Mouse (Mus musculus) neural tube, embryonic 14.5 days (tissue): ENCODE results near the gene Traf2. TPM values are rescaled to one million over a fixed set of nuclear protein-coding genes. Genes with fewer than 3 reads are reported as not detected.

Experiments used
- ATAC-seq: fragments of 200-750 bp; cut with Nextera tagmentation; 2 replicates; pipeline ENCODE4 v1.8.0; 2017; ENCODE audit warnings: low read depth, mild to moderate bottlenecking, moderate TSS enrichment, moderate library complexity
- H3K27ac ChIP-seq: fragments of 300-500 bp; sonication (generic); 2 replicates; pipeline ENCODE4 v1.5.1; 2014; ENCODE audit warnings: low read depth, mild to moderate bottlenecking, control low read depth, low read length, moderate library complexity, mixed read lengths
- H3K27me3 ChIP-seq: fragments of 300-500 bp; sonication (generic); 2 replicates; pipeline ENCODE4 v1.6.1; 2014; ENCODE audit warnings: low read length; ENCODE audit not compliant: control insufficient read depth, insufficient read depth
- H3K36me3 ChIP-seq: fragments of 300-500 bp; sonication (generic); 2 replicates; pipeline ENCODE4 v1.6.1; 2014; ENCODE audit warnings: low read length, mixed read lengths; ENCODE audit not compliant: control insufficient read depth, insufficient read depth
- H3K4me1 ChIP-seq: fragments of 300-500 bp; sonication (generic); 2 replicates; pipeline ENCODE4 v1.6.1; 2014; ENCODE audit warnings: low read length; ENCODE audit not compliant: control insufficient read depth, insufficient read depth
- H3K4me2 ChIP-seq: fragments of 300-500 bp; sonication (generic); 2 replicates; pipeline ENCODE4 v1.6.1; 2014; ENCODE audit warnings: mild to moderate bottlenecking, low read depth, low read length, control low read depth
- H3K4me3 ChIP-seq: fragments of 300-500 bp; sonication (generic); 2 replicates; pipeline ENCODE4 v1.5.1; 2014; ENCODE audit warnings: low read depth, low read length, control low read depth, mixed read lengths
- H3K9ac ChIP-seq: fragments of 300-500 bp; sonication (generic); replicated peaks from 2 replicates; pipeline ENCODE4 v1.6.1; 2014; ENCODE audit warnings: low read depth, mild to moderate bottlenecking, control low read depth, low read length, mixed read lengths
- H3K9me3 ChIP-seq: fragments of 300-500 bp; sonication (generic); 2 replicates; pipeline ENCODE4 v1.6.1; 2016; ENCODE audit warnings: low read length; ENCODE audit not compliant: control insufficient read depth
- WGBS: fragments of 180-500 bp; shearing (Covaris S2); extraction: QIAGEN DNeasy Blood & Tissue Kit; methylation state at CpG from one replicate; pipeline ENCODE4 v1.1.7; 2014; 5-methylcytosine and 5-hydroxymethylcytosine counted together
- polyA plus RNA-seq: library from polyadenylated mRNA; unstranded; fragments of >200 nt; fragmentation: Nextera tagmentation; extraction: Ambion mirVana; gene quantifications from 2 replicates; pipeline ENCODE4 v1.2.1, GENCODE M21; 2014

The Traf2 gene
- polyA plus RNA-seq, 1 experiment from 2014 or later = 12.6 TPM

DNA sequence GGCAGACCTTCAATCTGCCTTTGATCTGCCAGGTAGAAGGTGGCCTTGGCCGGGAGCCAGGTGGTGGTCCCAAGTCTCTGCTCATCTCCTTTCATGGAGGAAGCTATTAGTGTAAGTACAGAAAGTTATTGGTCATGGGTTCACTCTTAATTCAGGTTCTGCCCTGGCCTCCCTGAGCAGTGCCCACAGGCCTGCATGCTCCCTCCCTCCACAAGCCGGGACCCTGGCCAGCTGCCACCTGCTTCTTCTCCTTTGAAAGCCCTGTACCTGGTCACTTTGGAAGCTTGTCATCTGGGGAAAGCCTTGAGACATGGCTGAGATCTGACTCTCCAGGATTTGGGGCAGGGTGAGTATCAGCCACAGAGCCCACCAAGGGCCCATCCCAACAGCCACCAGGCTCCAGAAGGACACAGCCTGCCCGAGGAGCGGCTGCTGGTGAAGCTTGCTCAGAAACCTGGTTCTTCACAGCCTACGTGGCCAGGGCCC lies 53.2 kb downstream of the Traf2 start, which contains the start of gene Lcn12:
Gene Lcn12 (minus strand): TSS at position 436 of the 486 bp plus-strand sequence.
- H3K4me1 ChIP-seq = no peaks in the 10 kb centered on the region
- 87% methylated on average over 5 of the region's 5 CpGs for WGBS
- H3K27ac ChIP-seq = no peak within 1 kb of the TSS
- no peaks in the 10 kb centered on the region for H3K36me3 ChIP-seq
- no peak for ATAC-seq
- H3K4me2 ChIP-seq = no peak within 1 kb of the TSS
- no peaks in the 10 kb centered on the region for H3K27me3 ChIP-seq
- no peak within 1 kb of the TSS for H3K9ac ChIP-seq
- no peak within 1 kb of the TSS for H3K4me3 ChIP-seq
- no peaks in the 10 kb centered on the region for H3K9me3 ChIP-seq

DNA sequence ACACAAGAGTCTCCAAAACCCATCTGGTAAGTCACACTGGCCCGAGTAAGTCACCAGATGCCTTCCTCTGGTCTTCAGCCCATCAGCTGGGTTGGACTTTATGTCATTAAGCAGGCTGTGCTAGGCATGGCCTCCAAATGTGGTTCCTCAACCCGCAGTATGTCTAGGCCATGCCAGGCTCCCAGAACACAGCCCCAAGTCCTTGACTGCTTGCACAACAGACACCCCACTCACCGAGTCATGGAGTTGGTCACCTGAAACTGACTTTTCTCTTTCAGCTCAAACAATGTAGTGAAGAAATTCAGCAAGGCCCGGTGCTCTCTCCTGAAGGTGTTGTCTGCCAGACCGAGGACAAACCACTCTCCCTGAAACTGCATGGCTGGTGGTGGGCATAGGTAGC lies 53.8 kb downstream of the Traf2 start:
- no peaks in the 10 kb centered on the region for H3K27me3 ChIP-seq
- no peak overlapping the region for H3K4me3 ChIP-seq
- no peak overlapping the region for H3K9ac ChIP-seq
- no peak for ATAC-seq
- H3K4me1 ChIP-seq = no peaks in the 10 kb centered on the region
- no peaks in the 10 kb centered on the region for H3K36me3 ChIP-seq
- no peaks in the 10 kb centered on the region for H3K9me3 ChIP-seq
- no peak overlapping the region for H3K27ac ChIP-seq
- H3K4me2 ChIP-seq = no peak overlapping the region
- WGBS = 87% methylated on average over 5 of the region's 5 CpGs

DNA sequence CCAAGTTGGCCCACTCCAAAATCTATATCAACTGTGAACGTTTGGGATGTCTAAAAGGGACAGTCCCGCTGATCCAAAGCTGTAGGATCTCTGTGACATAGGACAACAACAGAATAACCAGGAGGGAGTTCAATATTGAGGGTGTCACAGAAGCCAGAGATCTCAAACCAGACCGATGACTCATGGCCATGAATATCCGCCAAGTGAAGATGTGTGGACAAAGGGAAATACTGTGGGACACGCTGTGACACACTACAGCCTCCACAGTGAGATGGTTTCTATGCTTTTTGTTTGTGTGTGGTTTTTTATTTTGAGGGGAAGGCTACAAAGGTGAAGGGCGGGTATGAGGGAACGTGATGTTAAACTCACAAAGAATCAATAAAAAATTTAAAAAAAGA lies 58.1 kb downstream of the Traf2 start:
- H3K4me2 ChIP-seq = no peak overlapping the region
- no peak overlapping the region for H3K9ac ChIP-seq
- no peaks in the 10 kb centered on the region for H3K9me3 ChIP-seq
- 83% methylated on average over 7 of the region's 7 CpGs for WGBS
- no peak overlapping the region for H3K27ac ChIP-seq
- H3K36me3 ChIP-seq = no peaks in the 10 kb centered on the region
- no peaks in the 10 kb centered on the region for H3K27me3 ChIP-seq
- H3K4me3 ChIP-seq = no peak overlapping the region
- H3K4me1 ChIP-seq = no peaks in the 10 kb centered on the region
- ATAC-seq = no peak

GRCm38 (mm10) chr2:25487965-25488670 lies 58.6 kb downstream of the Traf2 start:
- H3K4me1 ChIP-seq = no peaks in the 10 kb centered on the region
- H3K9ac ChIP-seq = no peak overlapping the region
- H3K36me3 ChIP-seq = no peaks in the 10 kb centered on the region
- H3K27me3 ChIP-seq = no peaks in the 10 kb centered on the region
- no peak overlapping the region for H3K4me2 ChIP-seq
- 72% methylated on average over 6 of the region's 6 CpGs for WGBS
- no peak overlapping the region for H3K4me3 ChIP-seq
- no peak overlapping the region for H3K27ac ChIP-seq
- ATAC-seq = no peak
- no peaks in the 10 kb centered on the region for H3K9me3 ChIP-seq

GRCm38 (mm10) chr2:25484901-25485647 lies 61.7 kb downstream of the Traf2 start:
- Histone ChIP-seq H3K4me2 (no peak overlapping the region), H3K4me3 (no peak overlapping the region), H3K36me3 (no peaks in the 10 kb centered on the region), H3K27me3 (no peaks in the 10 kb centered on the region), H3K9ac (no peak overlapping the region), H3K9me3 (no peaks in the 10 kb centered on the region), H3K27ac (no peak overlapping the region), H3K4me1 (no peaks in the 10 kb centered on the region)
- 70% methylated on average over 11 of the region's 11 CpGs for WGBS
- no peak for ATAC-seq

- no peak overlapping the region for H3K4me2 ChIP-seq
- no peaks in the 10 kb centered on the region for H3K4me1 ChIP-seq
- H3K9ac ChIP-seq = no peak overlapping the region
- 31% methylated on average over 7 of the region's 7 CpGs for WGBS
- no peaks in the 10 kb centered on the region for H3K9me3 ChIP-seq
- no peak overlapping the region for H3K27ac ChIP-seq
- no peak overlapping the region for H3K4me3 ChIP-seq
- H3K27me3 ChIP-seq = no peaks in the 10 kb centered on the region
- no peaks in the 10 kb centered on the region for H3K36me3 ChIP-seq
- no peak for ATAC-seq
Measured at GRCm38 (mm10) chr2:25482969-25483368, 63.8 kb downstream of the Traf2 start.

- Histone ChIP-seq H3K4me3 (no peak overlapping the region), H3K9ac (no peak overlapping the region), H3K36me3 (no peaks in the 10 kb centered on the region), H3K27me3 (no peaks in the 10 kb centered on the region), H3K4me1 (no peaks in the 10 kb centered on the region), H3K27ac (no peak overlapping the region), H3K9me3 (no peaks in the 10 kb centered on the region), H3K4me2 (no peak overlapping the region)
- no peak for ATAC-seq
- WGBS = 93% methylated on average over 1 of the region's 1 CpGs
Measured at GRCm38 (mm10) chr2:25480541-25480940, 66.2 kb downstream of the Traf2 start.

- H3K4me3 ChIP-seq = no peak overlapping the region
- WGBS = 68% methylated on average over 10 of the region's 10 CpGs
- no peak for ATAC-seq
- no peaks in the 10 kb centered on the region for H3K4me1 ChIP-seq
- H3K9ac ChIP-seq = no peak overlapping the region
- no peak overlapping the region for H3K4me2 ChIP-seq
- no peak overlapping the region for H3K27ac ChIP-seq
- no peaks in the 10 kb centered on the region for H3K9me3 ChIP-seq
- no peaks in the 10 kb centered on the region for H3K27me3 ChIP-seq
- no peaks in the 10 kb centered on the region for H3K36me3 ChIP-seq
Measured at GRCm38 (mm10) chr2:25479551-25480311, 67.0 kb downstream of the Traf2 start.
